Mouse (Mus musculus): ENCODE data around the gene Lrrfip2. TPM values are rescaled to one million over a fixed set of nuclear protein-coding genes. Genes with fewer than 3 reads are reported as not detected.
A peak's percentile ranks its signal among the peaks of the same experiment; 100 is the strongest.

Lrrfip2 gene
- total RNA-seq, 2 experiments from 2014 or later, result 60.2 to 63.7 TPM

- no peak for DNase-seq
- intact Hi-C loops (cut with DNase I; ENCODE audit: low total_unique reads), result no loop called here
Measured at GRCm38 (mm10) chr9:111103893-111104292, 13.5 kb upstream of the Lrrfip2 start.

- no peak for DNase-seq
- intact Hi-C loops (cut with DNase I; ENCODE audit: low total_unique reads), result no loop called here
Measured at GRCm38 (mm10) chr9:111107863-111108262, 9.5 kb upstream of the Lrrfip2 start.

- intact Hi-C loops (cut with DNase I; ENCODE audit: low total_unique reads), result no loop called here
- peak; percentile 89 for DNase-seq
Measured at GRCm38 (mm10) chr9:111117794-111118251, 431 bp downstream of the Lrrfip2 start.

GRCm38 (mm10) chr9:111118252-111118890, 979 bp downstream of the Lrrfip2 start:
- intact Hi-C loops (cut with DNase I; ENCODE audit: low total_unique reads), result no loop called here
- peak; percentile 52 for DNase-seq

GRCm38 (mm10) chr9:111118891-111119441, 1.6 kb downstream of the Lrrfip2 start:
- DNase-seq, result no peak
- intact Hi-C loops (cut with DNase I; ENCODE audit: low total_unique reads), result no loop called here

- intact Hi-C loops (cut with DNase I; ENCODE audit: low total_unique reads), result no loop called here
- DNase-seq, result peak; percentile 54
Measured at GRCm38 (mm10) chr9:111122446-111122845, 5.1 kb downstream of the Lrrfip2 start.

GRCm38 (mm10) chr9:111123336-111123735, 5.9 kb downstream of the Lrrfip2 start:
- intact Hi-C loops (cut with DNase I; ENCODE audit: low total_unique reads), result no loop called here
- no peak for DNase-seq

GRCm38 (mm10) chr9:111124440-111124839, 7.0 kb downstream of the Lrrfip2 start:
- intact Hi-C loops (cut with DNase I; ENCODE audit: low total_unique reads), result no loop called here
- DNase-seq, result no peak

GRCm38 (mm10) chr9:111126735-111127134, 9.3 kb downstream of the Lrrfip2 start:
- no peak for DNase-seq
- intact Hi-C loops (cut with DNase I; ENCODE audit: low total_unique reads), result no loop called here

GRCm38 (mm10) chr9:111127749-111128148, 10.4 kb downstream of the Lrrfip2 start:
- intact Hi-C loops (cut with DNase I; ENCODE audit: low total_unique reads), result no loop called here

GRCm38 (mm10) chr9:111130126-111130525, 12.7 kb downstream of the Lrrfip2 start:
- DNase-seq, result no peak
- intact Hi-C loops (cut with DNase I; ENCODE audit: low total_unique reads), result no loop called here

More at GRCm38 (mm10) chr9:111127749-111128148, 10.4 kb downstream of the Lrrfip2 start:
- no peak for DNase-seq

- no peak for DNase-seq
- intact Hi-C loops (cut with DNase I; ENCODE audit: low total_unique reads), result no loop called here
Measured at GRCm38 (mm10) chr9:111138161-111138560, 20.8 kb downstream of the Lrrfip2 start.

GRCm38 (mm10) chr9:111142721-111143120, 25.3 kb downstream of the Lrrfip2 start:
- intact Hi-C loops (cut with DNase I; ENCODE audit: low total_unique reads), result loop anchor here (10.0 kb wide), 1 partner anchor 48 kb away; no protein-coding TSS in a partner anchor
- DNase-seq, result no peak

GRCm38 (mm10) chr9:111143387-111143786, 26.0 kb downstream of the Lrrfip2 start:
- intact Hi-C loops (cut with DNase I; ENCODE audit: low total_unique reads), result loop anchor here (10.0 kb wide), 1 partner anchor 49 kb away; no protein-coding TSS in a partner anchor
- no peak for DNase-seq

GRCm38 (mm10) chr9:111144711-111145110, 27.3 kb downstream of the Lrrfip2 start:
- intact Hi-C loops (cut with DNase I; ENCODE audit: low total_unique reads), result loop anchor here (10.0 kb wide), 1 partner anchor 50 kb away; no protein-coding TSS in a partner anchor
- no peak for DNase-seq

GRCm38 (mm10) chr9:111145497-111146190, 28.3 kb downstream of the Lrrfip2 start:
- no peak for DNase-seq
- intact Hi-C loops (cut with DNase I; ENCODE audit: low total_unique reads), result loop anchor here (10.0 kb wide), 1 partner anchor 51 kb away; no protein-coding TSS in a partner anchor

- no peak for DNase-seq
- intact Hi-C loops (cut with DNase I; ENCODE audit: low total_unique reads), result loop anchor here (10.0 kb wide), 1 partner anchor 52 kb away; no protein-coding TSS in a partner anchor
Measured at GRCm38 (mm10) chr9:111146216-111146798, 28.9 kb downstream of the Lrrfip2 start.

GRCm38 (mm10) chr9:111148006-111148405, 30.6 kb downstream of the Lrrfip2 start:
- no peak for DNase-seq
- intact Hi-C loops (cut with DNase I; ENCODE audit: low total_unique reads), result loop anchor here (10.0 kb wide), 1 partner anchor 53 kb away; no protein-coding TSS in a partner anchor

GRCm38 (mm10) chr9:111148414-111148813, 31.0 kb downstream of the Lrrfip2 start:
- intact Hi-C loops (cut with DNase I; ENCODE audit: low total_unique reads), result loop anchor here (10.0 kb wide), 1 partner anchor 54 kb away; no protein-coding TSS in a partner anchor
- DNase-seq, result no peak
